Mouse (Mus musculus): Measurements from ENCODE around the gene Gca. TPM values are rescaled to one million over a fixed set of nuclear protein-coding genes. Genes with fewer than 3 reads are reported as not detected.

Gene Gca
- 9.0 and 14.6 TPM in 2 replicates for polyA plus RNA-seq (2016; fragmentation: Nextera tagmentation; extraction: Ambion mirVana)

DNA sequence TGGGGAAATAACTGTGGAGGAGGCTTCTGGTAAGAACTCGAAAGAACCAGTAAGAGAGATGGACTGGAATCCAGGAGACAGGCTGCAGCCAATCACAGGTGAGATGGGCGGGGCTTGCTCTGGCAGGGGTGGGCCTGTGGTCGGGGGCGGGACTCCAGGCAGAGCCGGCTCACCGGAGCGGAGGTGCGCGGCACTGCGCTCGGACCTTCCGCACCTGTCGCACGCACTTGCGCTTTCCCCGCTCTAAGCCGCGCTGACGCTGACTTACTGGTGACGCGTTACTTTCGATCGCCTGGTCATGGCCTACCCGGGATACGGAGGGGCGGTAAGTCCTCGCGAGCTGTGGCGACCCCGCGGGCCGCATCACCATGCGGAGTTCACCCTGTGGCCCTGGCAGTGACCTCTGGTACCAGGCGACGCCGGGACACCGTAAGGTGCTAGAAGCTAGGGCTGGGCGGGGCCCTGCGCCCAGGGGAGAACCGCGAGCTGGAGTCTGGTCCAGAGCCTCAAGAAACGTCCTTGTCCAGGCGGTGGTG is at the start of gene Gca:
Gca (plus strand) TSS at position 151 of the 536 bp plus-strand sequence.
- H3K36me3 ChIP-seq = no peaks in the 10 kb centered on the region
- H3K27ac ChIP-seq = peak within 1 kb of the TSS; percentile 81
- under 1% methylated on average over 43 of the region's 43 CpGs for WGBS
- 0 out of 2 replicates have a peak, but pooled peaks cover 2% of the 10 kb centered on the region for H3K4me1 ChIP-seq
- no peaks in the 10 kb centered on the region for H3K9me3 ChIP-seq
- DNase-seq (ENCODE audit: low spot score) = peak; percentile 94
- peak within 1 kb of the TSS; percentile 76 for H3K4me3 ChIP-seq
- H3K27me3 ChIP-seq (ENCODE audit: insufficient read depth, poor library complexity, severe bottlenecking) = no peaks in the 10 kb centered on the region

DNA sequence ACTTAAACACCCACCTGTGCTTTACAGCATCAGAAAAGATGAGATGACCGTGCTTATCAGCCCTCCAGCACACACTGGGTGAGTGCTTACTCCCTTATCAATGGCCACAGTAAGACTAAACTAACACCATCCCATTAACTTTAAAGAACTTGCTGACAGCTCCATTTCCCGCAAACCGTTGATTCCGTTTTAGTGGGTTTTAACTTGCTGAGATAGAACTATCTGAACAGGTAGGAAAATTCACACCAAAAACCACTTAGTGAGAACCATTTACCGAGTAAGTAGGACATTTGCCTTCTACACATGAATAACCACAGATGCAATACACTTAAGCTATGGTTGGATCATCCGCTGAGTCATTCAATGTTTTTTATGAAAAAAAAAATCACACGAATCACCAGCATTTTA is 45.1 kb upstream of the Gca start:
- H3K27me3 ChIP-seq (ENCODE audit: insufficient read depth, poor library complexity, severe bottlenecking) = no peaks in the 10 kb centered on the region
- WGBS = 25% methylated on average over 7 of the region's 7 CpGs

DNA sequence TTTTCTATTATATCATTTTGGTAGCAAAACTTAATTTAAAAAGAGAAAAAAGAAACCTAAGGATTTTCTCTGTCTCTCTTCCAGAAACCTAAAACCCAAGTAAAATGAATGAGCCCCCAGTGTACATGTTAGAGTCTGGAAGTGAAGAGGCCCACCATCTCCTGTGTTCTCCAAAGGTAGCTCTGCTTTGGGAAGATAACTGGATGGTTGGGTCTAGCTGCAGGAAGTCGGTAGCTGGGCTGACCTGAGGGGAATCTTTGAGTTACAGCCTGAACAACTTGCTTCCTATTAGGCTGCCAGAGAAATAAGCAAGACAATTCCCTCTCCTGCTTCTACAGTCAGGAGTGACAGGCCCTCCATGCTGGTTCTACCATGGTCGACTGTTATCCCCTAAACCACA is 44.4 kb upstream of the Gca start:
- no peaks in the 10 kb centered on the region for H3K27me3 ChIP-seq (ENCODE audit: insufficient read depth, poor library complexity, severe bottlenecking)
- WGBS = 38% methylated on average over 2 of the region's 2 CpGs
- no peaks in the 10 kb centered on the region for H3K4me1 ChIP-seq
- no peaks in the 10 kb centered on the region for H3K9me3 ChIP-seq
- H3K36me3 ChIP-seq = no peaks in the 10 kb centered on the region
- H3K4me3 ChIP-seq = no peak overlapping the region
- H3K27ac ChIP-seq = peak overlapping the region; percentile 11; the same call in 1 of the 2 replicates
- DNase-seq (ENCODE audit: low spot score) = no peak

More for the DNA sequence above, 45.1 kb upstream of the Gca start:
- no peaks in the 10 kb centered on the region for H3K36me3 ChIP-seq
- peak; percentile 83 for DNase-seq (ENCODE audit: low spot score)
- no peaks in the 10 kb centered on the region for H3K4me1 ChIP-seq
- no peak overlapping the region for H3K27ac ChIP-seq
- no peaks in the 10 kb centered on the region for H3K9me3 ChIP-seq
- H3K4me3 ChIP-seq = no peak overlapping the region

DNA sequence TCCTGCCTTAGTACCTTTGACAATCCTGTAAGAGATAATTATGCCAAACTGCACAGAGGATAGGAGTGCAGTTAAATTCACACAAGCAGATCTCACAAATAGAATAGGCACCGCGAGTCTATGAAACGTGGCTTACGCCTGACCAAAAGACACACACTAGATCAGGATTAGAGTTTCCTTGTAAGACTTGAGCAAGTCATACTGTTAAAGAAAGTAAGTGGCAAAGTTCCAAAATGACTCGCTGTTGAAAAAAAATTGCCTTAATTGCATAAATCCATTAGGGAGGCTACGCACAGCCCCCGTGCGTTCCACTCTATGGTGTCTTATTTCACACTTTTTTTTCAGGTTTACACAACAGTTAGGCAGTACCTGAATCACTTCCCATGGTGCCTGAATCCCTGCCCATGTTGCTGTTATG is 41.1 kb upstream of the Gca start:
- no peaks in the 10 kb centered on the region for H3K27me3 ChIP-seq (ENCODE audit: insufficient read depth, poor library complexity, severe bottlenecking)
- no peak overlapping the region for H3K27ac ChIP-seq
- no peaks in the 10 kb centered on the region for H3K9me3 ChIP-seq
- H3K4me1 ChIP-seq = no peaks in the 10 kb centered on the region
- WGBS = 86% methylated on average over 8 of the region's 8 CpGs
- no peaks in the 10 kb centered on the region for H3K36me3 ChIP-seq
- DNase-seq (ENCODE audit: low spot score) = no peak
- no peak overlapping the region for H3K4me3 ChIP-seq

DNA sequence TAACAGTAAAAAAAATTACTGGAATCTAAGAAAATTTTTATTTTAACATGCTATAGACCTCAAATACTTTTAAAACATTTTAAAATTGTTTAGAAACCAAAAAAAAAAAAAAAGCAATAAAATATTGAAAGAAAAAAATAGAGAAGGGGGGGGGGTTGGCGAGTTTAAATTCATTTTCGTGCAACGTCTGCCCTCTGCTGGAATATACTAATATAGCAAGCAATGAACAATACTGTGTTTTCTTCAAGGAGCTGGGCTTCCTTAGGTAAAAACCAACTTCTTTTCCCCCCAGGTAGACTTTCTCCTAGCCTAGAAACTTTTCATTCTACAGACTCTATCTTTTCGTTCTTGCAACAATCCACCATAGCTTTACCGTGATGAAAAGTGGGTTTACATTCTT is 36.4 kb upstream of the Gca start:
- H3K27me3 ChIP-seq (ENCODE audit: insufficient read depth, poor library complexity, severe bottlenecking) = no peaks in the 10 kb centered on the region
- WGBS = 11% methylated on average over 5 of the region's 5 CpGs
- no peaks in the 10 kb centered on the region for H3K9me3 ChIP-seq
- no peak overlapping the region for H3K27ac ChIP-seq
- H3K4me1 ChIP-seq = no peaks in the 10 kb centered on the region
- H3K36me3 ChIP-seq = no peaks in the 10 kb centered on the region
- no peak overlapping the region for H3K4me3 ChIP-seq
- no peak for DNase-seq (ENCODE audit: low spot score)

DNA sequence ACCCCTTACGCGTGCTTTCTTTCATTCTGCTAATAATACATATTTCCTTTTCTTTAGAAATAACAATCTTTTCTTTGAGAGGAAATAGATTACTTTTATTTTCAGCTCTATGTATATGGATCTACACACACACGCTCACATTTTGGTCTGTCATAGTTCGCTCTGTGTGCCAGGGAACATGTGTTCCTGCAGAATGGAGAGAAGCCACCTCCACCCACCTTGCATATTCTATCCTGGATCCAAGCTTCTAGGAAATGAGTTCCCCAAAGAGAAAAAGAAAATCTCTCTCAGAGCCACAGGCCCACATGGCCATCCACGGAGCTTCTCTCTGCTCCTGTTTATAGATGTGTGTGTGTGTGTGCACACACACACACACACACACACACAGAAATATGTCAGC is 35.7 kb upstream of the Gca start:
- DNase-seq (ENCODE audit: low spot score) = no peak
- H3K36me3 ChIP-seq = no peaks in the 10 kb centered on the region
- no peaks in the 10 kb centered on the region for H3K9me3 ChIP-seq
- no peaks in the 10 kb centered on the region for H3K27me3 ChIP-seq (ENCODE audit: insufficient read depth, poor library complexity, severe bottlenecking)
- H3K4me1 ChIP-seq = no peaks in the 10 kb centered on the region
- 84% methylated on average over 5 of the region's 5 CpGs for WGBS
- H3K27ac ChIP-seq = no peak overlapping the region
- no peak overlapping the region for H3K4me3 ChIP-seq

DNA sequence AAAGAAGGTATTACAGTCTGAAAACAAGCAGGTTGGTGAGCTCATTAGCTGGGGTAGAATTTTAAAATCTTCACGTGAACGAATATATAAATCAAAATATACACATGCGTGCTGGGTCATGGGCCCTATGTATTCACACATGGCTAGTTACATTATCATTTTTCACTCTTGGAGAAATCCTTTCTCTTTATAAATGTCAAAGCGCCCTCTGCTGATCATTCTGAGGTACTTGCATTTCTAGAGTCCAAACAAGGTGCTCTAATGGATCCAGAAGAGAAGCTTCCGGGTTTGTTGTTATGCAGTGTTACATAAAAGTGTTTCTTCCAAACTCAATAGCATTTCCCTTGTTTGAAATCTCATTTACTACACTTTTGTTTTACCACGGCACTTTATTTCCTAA is 33.6 kb upstream of the Gca start:
- no peak for DNase-seq (ENCODE audit: low spot score)
- H3K4me1 ChIP-seq = no peaks in the 10 kb centered on the region
- WGBS = 27% methylated on average over 6 of the region's 6 CpGs
- H3K27me3 ChIP-seq (ENCODE audit: insufficient read depth, poor library complexity, severe bottlenecking) = no peaks in the 10 kb centered on the region
- no peaks in the 10 kb centered on the region for H3K9me3 ChIP-seq
- no peaks in the 10 kb centered on the region for H3K36me3 ChIP-seq
- H3K4me3 ChIP-seq = no peak overlapping the region
- H3K27ac ChIP-seq = no peak overlapping the region

DNA sequence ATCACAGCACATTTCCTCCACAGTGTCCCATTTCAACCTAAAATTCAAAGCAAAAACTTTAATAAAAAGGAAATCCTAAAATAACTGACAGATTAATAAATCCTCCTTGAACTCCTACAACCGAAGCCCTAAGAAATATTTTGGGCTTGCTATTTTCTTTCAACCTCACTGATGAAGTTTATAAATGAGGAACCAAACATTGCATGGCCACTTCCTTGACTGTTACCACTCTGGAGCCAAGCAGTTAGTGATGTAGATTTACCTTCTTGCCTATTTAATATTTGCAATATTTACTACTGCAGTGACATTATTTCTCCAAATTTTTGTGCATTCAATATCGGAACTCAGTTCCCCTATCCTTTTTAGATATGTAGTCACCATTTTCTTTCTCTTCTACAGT is 24.2 kb upstream of the Gca start:
- no peak overlapping the region for H3K27ac ChIP-seq
- 87% methylated on average over 2 of the region's 2 CpGs for WGBS
- H3K4me1 ChIP-seq = no peaks in the 10 kb centered on the region
- DNase-seq (ENCODE audit: low spot score) = no peak
- no peaks in the 10 kb centered on the region for H3K36me3 ChIP-seq
- no peak overlapping the region for H3K4me3 ChIP-seq
- H3K9me3 ChIP-seq = no peaks in the 10 kb centered on the region
- no peaks in the 10 kb centered on the region for H3K27me3 ChIP-seq (ENCODE audit: insufficient read depth, poor library complexity, severe bottlenecking)

DNA sequence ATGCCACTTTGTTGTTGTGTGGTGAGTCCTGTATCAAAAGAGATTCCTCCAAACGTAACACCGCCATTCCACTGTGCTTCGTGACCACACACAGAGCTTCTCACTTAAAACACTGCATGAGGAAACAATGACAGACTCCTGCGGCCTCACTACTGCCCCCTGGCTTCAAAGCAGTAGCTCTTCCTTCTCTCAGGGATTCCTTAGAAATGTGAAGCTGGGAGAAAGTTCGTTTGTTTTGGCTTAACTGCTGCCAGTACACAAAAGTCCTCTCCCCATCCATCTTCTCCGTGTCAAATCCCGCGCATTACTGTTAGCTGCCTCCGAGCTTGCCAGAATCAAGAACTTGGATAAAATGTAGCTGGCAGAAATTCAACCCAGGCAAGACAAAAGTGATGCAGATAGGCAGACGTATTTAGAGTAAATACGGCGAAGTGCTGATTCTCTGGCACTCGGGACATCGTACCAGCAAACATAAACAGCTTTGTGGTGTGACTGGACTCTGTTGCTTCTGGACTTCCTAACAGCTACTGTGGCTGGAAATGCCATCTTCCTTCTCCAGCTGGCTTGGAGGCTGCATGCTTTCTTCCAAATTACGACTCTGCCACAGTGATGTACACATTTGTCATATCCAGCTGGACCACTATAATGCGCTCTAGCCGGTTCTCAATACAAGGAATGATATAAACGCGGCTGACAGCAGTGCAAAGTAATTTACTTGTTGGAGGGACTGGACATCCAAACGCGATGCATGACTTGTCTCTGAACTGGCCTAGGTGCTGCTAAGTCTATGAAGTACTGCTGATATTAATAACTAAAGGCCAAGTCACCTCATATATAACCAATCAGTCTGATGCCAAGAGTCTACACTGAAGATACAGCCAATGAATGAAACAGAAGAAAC is 20.4 kb upstream of the Gca start:
- Histone ChIP-seq H3K27me3 (ENCODE audit: insufficient read depth, poor library complexity, severe bottlenecking) (no peaks in the 10 kb centered on the region), H3K4me3 (no peak overlapping the region), H3K36me3 (no peaks in the 10 kb centered on the region), H3K27ac (no peak overlapping the region), H3K4me1 (peaks cover 10% of the 10 kb centered on the region; the same call in 1 of the 2 replicates), H3K9me3 (no peaks in the 10 kb centered on the region)
- WGBS = 55% methylated on average over 21 of the region's 21 CpGs
- no peak for DNase-seq (ENCODE audit: low spot score)

DNA sequence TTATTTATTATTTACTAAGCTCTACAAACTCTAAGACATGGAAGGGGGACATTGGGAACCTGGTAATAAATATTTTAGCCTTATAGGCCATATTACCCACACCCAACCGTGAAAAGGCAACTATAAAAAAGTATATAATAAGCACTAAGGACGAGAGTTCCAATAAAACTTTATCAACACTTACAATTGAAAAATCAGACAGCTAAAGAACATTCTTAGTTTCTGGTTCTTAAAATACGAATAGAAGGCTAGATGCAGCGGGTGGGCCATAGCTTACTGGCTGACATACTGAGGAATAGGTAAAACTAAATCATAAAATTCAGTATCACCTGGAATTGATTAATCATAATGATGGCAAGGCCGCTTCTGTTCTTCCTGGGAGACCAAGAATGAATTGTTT is 19.2 kb upstream of the Gca start:
- Histone ChIP-seq H3K27ac (no peak overlapping the region), H3K27me3 (ENCODE audit: insufficient read depth, poor library complexity, severe bottlenecking) (no peaks in the 10 kb centered on the region), H3K9me3 (no peaks in the 10 kb centered on the region), H3K4me1 (peaks cover 10% of the 10 kb centered on the region; the same call in 1 of the 2 replicates), H3K36me3 (no peaks in the 10 kb centered on the region), H3K4me3 (no peak overlapping the region)
- no peak for DNase-seq (ENCODE audit: low spot score)
- 84% methylated on average over 5 of the region's 5 CpGs for WGBS

DNA sequence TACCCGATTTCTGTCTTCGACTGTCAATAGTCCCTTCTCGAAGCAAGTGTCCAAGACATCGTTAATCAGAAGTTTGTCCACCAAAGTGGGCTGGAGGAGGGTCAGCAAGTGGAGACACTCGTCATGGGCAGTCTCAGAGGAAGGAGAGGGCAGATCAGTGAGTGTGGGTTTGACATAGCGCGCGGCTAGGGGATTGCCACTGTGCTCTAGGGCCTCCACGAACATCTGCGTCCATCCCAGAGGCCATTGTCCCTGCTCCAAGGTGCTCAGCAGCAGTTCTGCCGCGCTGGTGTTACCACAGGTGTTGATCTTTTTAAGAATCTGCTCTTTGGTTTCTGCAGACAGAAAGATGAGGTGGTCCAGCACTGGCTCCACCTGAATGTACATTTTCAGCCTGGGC is 18.6 kb upstream of the Gca start:
- H3K9me3 ChIP-seq = no peaks in the 10 kb centered on the region
- H3K27me3 ChIP-seq (ENCODE audit: insufficient read depth, poor library complexity, severe bottlenecking) = no peaks in the 10 kb centered on the region
- no peak for DNase-seq (ENCODE audit: low spot score)
- H3K27ac ChIP-seq = peak overlapping the region; percentile 87
- no peaks in the 10 kb centered on the region for H3K36me3 ChIP-seq
- 30% methylated on average over 12 of the region's 12 CpGs for WGBS
- peaks cover 10% of the 10 kb centered on the region; the same call in 1 of the 2 replicates for H3K4me1 ChIP-seq
- H3K4me3 ChIP-seq = peak overlapping the region; percentile 66

DNA sequence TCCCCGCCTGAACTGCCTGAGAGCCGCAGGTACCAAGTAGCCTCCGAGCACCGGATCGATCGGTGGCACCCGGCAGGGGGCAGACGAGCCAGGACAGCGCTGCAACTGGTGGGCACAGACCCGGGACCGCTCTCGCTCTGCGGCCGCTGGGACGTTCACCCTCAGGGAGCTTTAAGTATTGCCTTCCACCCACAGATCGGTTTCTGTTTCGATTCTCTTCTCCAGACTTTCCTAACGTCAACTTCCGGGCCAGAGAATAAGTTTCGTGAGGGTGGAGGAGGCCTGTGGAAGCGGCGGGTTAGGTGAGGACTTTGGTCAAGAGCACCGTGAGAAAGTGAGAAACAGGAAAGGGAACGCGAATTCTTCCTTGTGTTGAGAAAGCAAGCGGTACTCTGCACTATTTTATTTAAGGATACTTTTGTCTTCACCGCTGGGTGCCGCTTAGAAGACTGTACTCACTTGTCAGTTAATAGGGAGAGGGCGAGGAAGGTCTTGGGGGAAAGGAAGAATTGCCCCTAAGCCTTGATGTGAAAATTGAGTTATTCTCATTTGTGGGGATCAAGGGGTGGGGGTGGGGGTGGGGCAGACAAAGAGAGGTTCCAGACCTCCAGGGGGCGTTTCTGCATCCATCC is 18.0 kb upstream of the Gca start, which contains the start of gene Ifih1:
Ifih1 (minus strand) TSS at position 242 of the 632 bp plus-strand sequence.
- H3K4me1 ChIP-seq = peaks cover 10% of the 10 kb centered on the region; the same call in 1 of the 2 replicates
- H3K36me3 ChIP-seq = no peaks in the 10 kb centered on the region
- H3K27ac ChIP-seq = peak within 1 kb of the TSS; percentile 87
- WGBS = under 1% methylated on average over 30 of the region's 30 CpGs
- no peaks in the 10 kb centered on the region for H3K27me3 ChIP-seq (ENCODE audit: insufficient read depth, poor library complexity, severe bottlenecking)
- H3K9me3 ChIP-seq = no peaks in the 10 kb centered on the region
- peak within 1 kb of the TSS; percentile 66 for H3K4me3 ChIP-seq
- DNase-seq (ENCODE audit: low spot score) = peak; percentile 90
